Mouse (Mus musculus) urinary bladder, postnatal 10 days (tissue): ENCODE measurements around the gene Plekhg5.
"Not testable (repeated sequence)": the region's sequence is repeated elsewhere in the genome, so short reads cannot be mapped to it uniquely, and the experiment has no call there.

Experiments used
- DNase-seq: peaks from one replicate; pipeline ENCODE4 v3.0.0; 2022; ENCODE audit warnings: low spot score

The Plekhg5 gene

GRCm38 (mm10) chr4:152072121-152072601 is at the start of gene Plekhg5:
Gene Plekhg5 (plus strand): TSS chr4:152072498.
- no peak for DNase-seq

GRCm38 (mm10) chr4:152022506-152022905 is 49.8 kb upstream of the Plekhg5 start:
- DNase-seq, result no peak

GRCm38 (mm10) chr4:152024525-152024924 is 47.8 kb upstream of the Plekhg5 start:
- DNase-seq, result no peak

- no peak for DNase-seq
Measured at GRCm38 (mm10) chr4:152026751-152027508, 45.4 kb upstream of the Plekhg5 start.

GRCm38 (mm10) chr4:152027524-152027923 is 44.8 kb upstream of the Plekhg5 start, which contains the start of gene Zbtb48:
Gene Zbtb48 (minus strand): TSS chr4:152027671.
- DNase-seq, result peak; percentile 77

- no peak for DNase-seq
Measured at GRCm38 (mm10) chr4:152028456-152028855, 43.8 kb upstream of the Plekhg5 start.

GRCm38 (mm10) chr4:152029087-152029486 is 43.2 kb upstream of the Plekhg5 start:
- DNase-seq, result no peak

- no peak for DNase-seq
Measured at GRCm38 (mm10) chr4:152029997-152030396, 42.3 kb upstream of the Plekhg5 start.

GRCm38 (mm10) chr4:152032922-152033321 is 39.4 kb upstream of the Plekhg5 start:
- DNase-seq, result no peak

- not testable (repeated sequence) for DNase-seq
Measured at GRCm38 (mm10) chr4:152036464-152036863, 35.8 kb upstream of the Plekhg5 start.

- DNase-seq, result no peak
Measured at GRCm38 (mm10) chr4:152038225-152038984, 33.9 kb upstream of the Plekhg5 start, which contains the start of gene Tas1r1. Gene Tas1r1 (minus strand): TSS chr4:152038568.

GRCm38 (mm10) chr4:152038985-152039830 is 33.1 kb upstream of the Plekhg5 start, which contains the start of gene Nol9:
Gene Nol9 (plus strand): TSS chr4:152039321.
- DNase-seq, result peak; percentile 78

- no peak for DNase-seq
Measured at GRCm38 (mm10) chr4:152039831-152040310, 32.4 kb upstream of the Plekhg5 start.

- no peak for DNase-seq
Measured at GRCm38 (mm10) chr4:152041924-152042641, 30.2 kb upstream of the Plekhg5 start.

GRCm38 (mm10) chr4:152043171-152043570 is 29.1 kb upstream of the Plekhg5 start:
- no peak for DNase-seq

- DNase-seq, result no peak
Measured at GRCm38 (mm10) chr4:152044609-152045008, 27.7 kb upstream of the Plekhg5 start.

- no peak for DNase-seq
Measured at GRCm38 (mm10) chr4:152062390-152063110, 9.7 kb upstream of the Plekhg5 start.

GRCm38 (mm10) chr4:152067280-152067679 is 5.0 kb upstream of the Plekhg5 start:
- DNase-seq, result no peak

GRCm38 (mm10) chr4:152068166-152068724 is 4.1 kb upstream of the Plekhg5 start:
- DNase-seq, result no peak

GRCm38 (mm10) chr4:152069245-152069644 is 3.1 kb upstream of the Plekhg5 start:
- DNase-seq, result no peak
